Mouse (Mus musculus) layer of hippocampus, adult 18-20 months (tissue): ENCODE measurements around the gene Prss36. TPM values are rescaled to one million over a fixed set of nuclear protein-coding genes. Genes with fewer than 3 reads are reported as not detected.

Experiments used
- DNase-seq, 2 experiments: peaks; one replicate each; pipeline ENCODE4 v3.0.0; 2022; ENCODE audit warnings: low spot score in 2 of 2
- total RNA-seq, 2 experiments: library from RNA; stranded (reverse); gene quantifications; 2 replicates each; pipeline ENCODE4 v1.2.3; 2021

The Prss36 gene
- total RNA-seq, 2 experiments from 2014 or later = 10.3 to 10.5 TPM

DNA sequence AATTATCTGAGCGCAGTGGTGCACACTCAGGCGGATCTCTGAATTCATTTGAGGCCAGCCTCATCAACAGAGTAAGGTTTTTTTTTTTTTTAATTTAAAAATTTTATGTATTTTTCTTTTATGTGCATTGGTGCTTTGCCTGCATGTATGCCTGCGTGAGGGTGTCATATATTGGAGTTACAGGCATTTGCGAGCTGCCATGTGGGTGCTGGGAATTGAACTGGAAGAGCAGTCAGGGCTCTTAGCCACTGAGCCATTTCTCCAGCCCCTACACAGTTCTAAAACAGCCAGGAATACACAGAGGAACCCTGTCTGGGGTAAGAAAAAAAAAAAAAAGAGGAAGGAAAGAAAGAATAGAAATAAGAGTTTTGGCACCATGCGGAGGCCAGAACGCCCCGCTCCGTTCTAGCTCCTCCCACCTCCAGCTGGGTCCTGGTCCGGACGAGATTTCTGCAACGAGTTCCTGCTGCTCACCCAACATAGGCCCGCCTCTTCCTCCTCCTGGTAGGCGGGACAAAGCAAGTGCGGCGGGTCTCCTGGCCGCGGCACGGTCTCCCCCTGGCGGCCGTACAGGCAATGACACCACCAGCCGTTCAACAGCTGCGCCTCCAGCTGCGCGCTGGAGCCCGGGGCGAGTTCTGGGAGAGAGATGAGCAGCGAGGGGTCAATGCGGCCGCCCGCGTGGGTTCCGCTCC, 11.3 kb downstream of the Prss36 start:
- peak; percentile 93 to 96 for DNase-seq

- no peak for DNase-seq
These were observed 12.4 kb downstream of the Prss36 start for GRCm38 (mm10) chr7:127934075-127934474.

GRCm38 (mm10) chr7:127932273-127933031, 14.1 kb downstream of the Prss36 start:
- DNase-seq = no peak

DNA sequence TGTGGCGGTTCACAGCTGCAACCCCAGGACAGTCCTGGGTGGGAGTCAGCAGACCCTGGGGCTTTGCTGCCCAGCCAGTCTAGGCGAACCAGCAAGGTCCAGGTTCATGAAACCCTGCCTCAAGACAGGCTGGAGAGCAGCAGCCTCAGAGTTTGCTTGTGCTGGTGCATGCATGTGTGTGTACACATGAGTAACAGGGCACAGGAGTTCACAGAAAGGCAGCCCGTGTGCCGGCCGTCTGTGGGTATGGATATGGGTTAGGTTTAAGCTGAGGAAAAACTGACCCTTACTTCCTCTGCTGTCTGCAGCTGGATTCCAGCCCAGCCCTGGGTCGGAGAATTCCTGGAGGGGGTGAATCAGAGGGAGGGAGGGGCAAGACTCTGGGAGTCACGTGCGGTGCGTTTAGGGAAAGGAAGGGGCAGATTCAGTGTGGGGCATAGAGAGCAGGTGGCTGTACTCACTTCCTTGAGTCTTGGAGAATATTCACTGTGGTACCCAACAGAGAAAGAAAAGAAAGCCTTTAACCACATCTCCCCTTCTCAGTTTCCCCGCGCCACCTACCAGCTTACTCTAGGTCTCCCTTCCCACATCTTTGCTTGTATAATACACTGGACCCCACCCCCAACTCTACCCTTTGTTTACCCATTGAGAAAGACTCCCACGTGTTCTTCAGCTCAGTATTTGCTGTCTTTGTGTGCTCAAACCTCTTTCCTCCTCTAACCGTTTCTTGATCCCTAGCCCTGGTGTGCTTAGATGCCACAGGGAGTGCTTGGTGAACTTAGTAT, 15.0 kb downstream of the Prss36 start:
- no peak for DNase-seq

DNA sequence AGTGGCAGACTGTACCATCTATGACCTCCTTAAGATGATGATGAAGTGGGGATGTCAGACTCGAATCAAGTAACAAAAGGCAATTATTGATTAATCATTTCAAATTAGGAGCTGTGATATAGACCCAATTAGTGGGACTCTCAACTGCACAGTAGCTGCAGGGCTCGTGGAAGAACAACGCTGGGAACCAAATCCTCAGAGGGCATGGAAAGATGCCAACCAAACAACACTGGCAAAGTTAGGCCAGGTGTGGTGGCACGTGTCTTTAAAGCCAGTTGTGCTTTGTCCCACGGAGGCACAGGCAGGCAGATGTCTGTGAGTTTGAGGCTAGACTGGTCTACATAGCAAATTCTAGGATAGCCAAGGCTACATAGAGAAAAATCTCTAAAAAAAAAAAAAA, 15.9 kb downstream of the Prss36 start:
- DNase-seq = no peak

DNA sequence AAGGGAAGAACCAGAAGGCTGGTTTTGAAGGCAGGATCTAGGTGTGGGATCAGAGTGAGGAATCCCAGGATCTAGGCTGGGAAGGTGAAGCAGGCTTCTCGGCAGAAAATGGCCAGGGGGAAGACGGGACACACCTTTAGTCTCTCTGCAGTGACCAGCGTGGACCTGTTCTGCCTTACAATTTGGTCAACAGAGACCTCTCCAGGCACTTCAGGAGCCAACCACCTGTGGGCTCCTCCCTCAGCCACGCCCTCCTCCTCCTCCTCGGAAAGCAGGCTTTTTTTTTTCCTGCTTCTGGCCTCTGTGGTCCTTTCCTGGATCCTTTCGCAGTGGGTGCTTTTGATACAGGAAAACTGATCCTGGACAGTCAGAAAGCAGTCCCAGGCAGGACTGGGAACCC, 16.6 kb downstream of the Prss36 start, which contains the start of gene Prss8:
Prss8 (minus strand) TSS at position 182 of the 400 bp plus-strand sequence.
- DNase-seq = no peak

DNA sequence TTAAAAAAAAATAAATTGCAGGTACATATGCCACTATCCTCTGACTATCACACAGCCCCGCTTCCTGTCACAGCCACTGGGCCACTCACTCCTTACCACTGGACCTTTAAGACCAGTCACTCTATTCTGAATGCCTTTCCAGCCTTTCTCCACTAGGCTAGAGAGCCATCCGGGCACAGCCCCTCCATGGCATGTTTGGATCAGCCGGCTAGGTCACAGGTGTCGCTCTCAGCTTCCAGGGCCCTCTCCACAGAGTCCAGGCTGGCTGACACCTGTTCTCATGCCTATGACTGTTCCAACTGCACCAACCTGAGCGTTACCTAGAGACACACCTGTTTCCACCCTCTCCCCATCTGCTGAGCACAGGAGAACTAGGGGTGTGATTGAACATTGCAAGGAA, 17.9 kb downstream of the Prss36 start:
- no peak for DNase-seq

GRCm38 (mm10) chr7:127927726-127928125, 18.8 kb downstream of the Prss36 start:
- DNase-seq = no peak

DNA sequence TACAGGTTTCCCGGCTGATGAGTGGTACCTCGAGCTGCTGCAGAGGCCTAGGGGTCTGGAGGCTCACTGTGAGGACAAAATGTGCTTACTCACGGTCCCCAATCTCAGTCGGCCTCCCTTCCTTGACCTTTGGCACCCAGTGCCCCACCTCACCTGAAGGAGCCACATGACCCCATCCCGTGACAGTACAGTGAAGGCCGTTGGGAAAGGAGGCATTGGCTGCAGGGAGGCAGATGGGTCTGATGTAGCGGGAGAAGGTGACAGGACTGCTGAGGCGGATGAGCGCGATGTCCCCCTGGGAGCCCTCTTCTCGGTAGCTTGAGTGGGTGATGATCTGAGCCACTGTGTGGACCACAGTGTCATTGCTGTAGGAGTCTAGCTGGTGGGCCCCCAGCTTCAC, 19.7 kb downstream of the Prss36 start:
- DNase-seq = no peak

- DNase-seq = no peak
These were observed 20.5 kb downstream of the Prss36 start for GRCm38 (mm10) chr7:127926066-127926465.

GRCm38 (mm10) chr7:127925252-127925651, 21.3 kb downstream of the Prss36 start:
- DNase-seq = no peak

- DNase-seq = no peak
These were observed 22.8 kb downstream of the Prss36 start for GRCm38 (mm10) chr7:127923714-127924113.

DNA sequence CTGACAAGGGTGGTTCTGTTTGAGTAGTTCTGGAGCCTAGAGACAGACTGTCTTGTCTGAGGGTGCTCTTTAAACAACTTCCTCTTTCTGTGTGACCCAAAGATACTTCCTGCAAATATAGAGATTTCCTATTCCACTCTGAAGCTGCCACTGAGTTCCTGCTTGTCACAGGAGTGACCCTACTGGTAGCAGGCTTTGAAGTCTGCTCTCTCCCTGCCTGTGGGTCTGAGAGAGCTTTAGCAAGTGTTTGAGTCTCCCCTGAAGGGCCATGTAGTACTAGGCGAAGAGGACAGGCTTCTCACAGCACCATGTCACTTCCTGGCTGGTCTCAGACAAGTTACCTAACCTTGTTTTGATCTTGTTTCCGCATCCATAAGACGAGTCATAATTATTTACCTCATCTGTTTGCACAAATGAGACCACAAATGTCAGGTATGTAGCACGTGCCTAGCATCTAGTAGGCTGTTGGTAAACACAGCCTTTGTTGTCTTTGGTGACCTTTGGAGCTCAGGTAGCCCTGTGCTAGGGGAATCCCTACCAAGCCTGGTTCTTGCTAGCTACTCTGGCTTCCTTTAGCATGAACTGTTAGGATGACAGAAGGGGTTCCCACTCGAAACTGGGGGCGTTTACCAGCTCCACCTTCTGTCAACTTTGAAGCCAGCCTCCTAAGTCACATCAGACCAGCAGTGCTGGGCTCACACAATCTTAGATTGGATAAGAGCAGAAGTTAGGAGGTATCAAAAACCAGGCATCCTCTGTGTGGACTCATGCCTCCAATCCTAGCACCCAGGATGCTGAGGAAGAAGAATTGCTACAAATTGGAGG, 23.9 kb downstream of the Prss36 start:
- peak; percentile 47 to 72 for DNase-seq

GRCm38 (mm10) chr7:127921516-127921915, 25.0 kb downstream of the Prss36 start:
- DNase-seq = no peak

- DNase-seq = no peak
These were observed 27.2 kb downstream of the Prss36 start for GRCm38 (mm10) chr7:127919290-127919689.

- DNase-seq = no peak
These were observed 28.3 kb downstream of the Prss36 start for GRCm38 (mm10) chr7:127918203-127918602.

GRCm38 (mm10) chr7:127915293-127915692, 31.2 kb downstream of the Prss36 start:
- no peak for DNase-seq

GRCm38 (mm10) chr7:127912938-127913337, 33.6 kb downstream of the Prss36 start:
- DNase-seq = no peak

- DNase-seq = peak; percentile 79 to 90
These were observed 34.2 kb downstream of the Prss36 start, which contains the start of gene Kat8 for GRCm38 (mm10) chr7:127912190-127912871. TSS of gene Kat8 (plus strand) at chr7:127912516.

DNA sequence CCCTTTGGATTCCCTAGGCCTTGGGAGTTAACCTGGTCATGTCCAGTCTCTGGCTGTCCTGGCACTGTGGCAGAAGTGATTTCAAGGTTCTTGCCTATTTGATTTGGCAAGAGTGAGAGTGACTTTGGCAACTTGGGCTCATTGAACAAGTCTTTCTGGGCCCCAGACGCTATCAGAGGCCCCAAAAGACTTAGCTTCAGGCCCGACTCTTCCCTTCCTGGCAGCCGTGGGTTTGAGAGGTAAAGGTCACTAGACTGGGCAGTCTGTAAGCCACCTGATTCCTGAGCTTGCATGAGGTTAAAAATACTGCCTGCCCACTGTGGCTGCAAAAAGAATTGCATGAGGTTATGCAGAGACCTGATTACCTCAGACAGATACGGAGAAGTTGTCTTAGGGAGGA, 37.9 kb downstream of the Prss36 start:
- no peak for DNase-seq
